Mouse (Mus musculus): Measurements from ENCODE around the gene Fut2. TPM values are rescaled to one million over a fixed set of nuclear protein-coding genes. Genes with fewer than 3 reads are reported as not detected.

Fut2 gene
- polyA plus RNA-seq, 1 experiment from 2014 or later: 0.36 TPM

DNA sequence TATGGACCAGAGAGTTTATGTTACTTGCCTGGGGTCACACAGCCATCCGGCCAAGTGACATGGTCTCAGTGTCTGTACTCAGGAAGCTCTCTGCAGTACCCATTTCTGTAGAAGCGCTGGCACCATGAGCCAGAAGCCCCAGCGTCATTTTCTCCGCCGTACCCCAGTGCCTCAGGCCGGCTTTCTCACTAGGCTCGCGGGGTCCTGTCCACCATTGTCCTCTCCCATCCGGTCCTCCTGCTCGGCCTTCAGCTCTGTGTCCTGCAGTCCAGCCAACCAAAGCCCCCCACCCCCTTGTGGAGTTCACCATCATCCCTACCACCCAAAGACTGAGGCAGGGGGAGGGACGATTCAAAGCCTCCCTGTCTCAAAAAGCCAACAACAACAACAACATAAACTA is 35.4 kb upstream of the Fut2 start:
- Histone ChIP-seq H3K4me2 (peak overlapping the region; percentile 96), H3K9me3 (replicated peaks) (no peaks in the 10 kb centered on the region), H3K4me3 (replicated peaks) (peak overlapping the region; percentile 58; the same call in 1 of the 2 replicates), H3K27ac (replicated peaks) (no peak overlapping the region), H3K27me3 (replicated peaks) (0 out of 2 replicates have a peak, but pooled peaks cover 5% of the 10 kb centered on the region), H3K9ac (replicated peaks) (no peak overlapping the region), H3K36me3 (no peaks in the 10 kb centered on the region), H3K4me1 (peaks cover 67% of the 10 kb centered on the region)
- ATAC-seq (ENCODE audit: low FRiP score): no peak
- 88% methylated on average over 11 of the region's 11 CpGs for WGBS

DNA sequence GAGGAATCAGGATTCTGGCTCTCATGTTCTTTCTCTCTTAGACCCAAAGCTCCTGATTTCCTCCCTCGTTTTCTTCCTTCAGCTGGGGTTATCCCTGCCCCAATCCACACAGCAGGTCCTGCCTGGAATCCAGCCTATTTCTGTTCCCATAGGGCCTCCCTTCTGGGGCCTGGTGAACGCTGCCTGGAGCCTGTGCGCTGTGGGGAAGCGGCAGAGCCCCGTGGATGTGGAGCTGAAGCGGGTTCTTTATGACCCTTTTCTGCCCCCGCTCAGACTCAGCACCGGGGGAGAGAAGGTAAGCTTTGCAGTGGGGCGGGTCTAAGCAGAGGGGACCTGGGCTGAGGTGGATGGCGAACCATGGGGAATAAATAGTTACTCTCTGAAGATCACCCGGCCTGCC is 34.9 kb upstream of the Fut2 start:
- H3K4me1 ChIP-seq: peaks cover 61% of the 10 kb centered on the region
- H3K4me2 ChIP-seq: peak overlapping the region; percentile 96
- no peak for ATAC-seq (ENCODE audit: low FRiP score)
- 0 out of 2 replicates have a peak, but pooled peaks cover 5% of the 10 kb centered on the region for H3K27me3 ChIP-seq (replicated peaks)
- peak overlapping the region; percentile 81; the same call in 1 of the 2 replicates for H3K27ac ChIP-seq (replicated peaks)
- peak overlapping the region; percentile 58 for H3K4me3 ChIP-seq (replicated peaks)
- H3K9ac ChIP-seq (replicated peaks): peak overlapping the region; percentile 80
- no peaks in the 10 kb centered on the region for H3K36me3 ChIP-seq
- 26% methylated on average over 11 of the region's 11 CpGs for WGBS
- H3K9me3 ChIP-seq (replicated peaks): no peaks in the 10 kb centered on the region

DNA sequence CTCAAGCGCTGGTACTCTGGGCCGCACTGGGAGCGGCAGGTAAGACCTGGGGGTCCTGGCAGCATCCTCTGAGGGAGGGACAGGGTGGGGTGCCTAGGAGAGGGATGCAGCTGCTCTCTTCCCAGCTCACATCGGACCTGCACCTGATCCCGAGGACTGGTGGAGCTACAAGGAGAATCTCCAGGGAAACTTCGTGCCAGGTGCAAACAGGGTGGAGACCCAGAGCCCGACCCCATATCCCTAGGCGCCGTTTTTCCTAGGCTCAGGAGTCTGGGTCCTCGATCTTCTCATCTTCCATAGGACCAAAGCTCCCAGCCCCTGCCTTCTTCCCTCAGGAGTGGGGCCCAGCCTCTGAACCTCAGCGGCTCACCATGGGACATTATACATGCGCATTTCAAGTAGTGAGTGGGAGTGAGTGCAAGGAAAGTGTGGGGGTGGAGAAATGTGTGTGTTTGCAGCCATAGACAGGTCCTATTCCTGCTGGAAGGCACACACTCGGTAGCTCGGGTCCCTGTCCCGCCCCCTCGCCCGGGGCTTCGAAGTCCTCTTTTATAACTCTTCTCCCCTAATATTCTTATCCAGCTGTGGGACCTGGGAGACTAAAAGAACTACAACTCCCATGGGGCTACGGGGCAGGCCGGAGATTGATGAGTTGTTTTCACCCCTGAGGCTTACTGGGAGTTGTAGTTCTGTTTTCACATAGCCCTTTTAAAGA is 34.3 kb upstream of the Fut2 start:
- Histone ChIP-seq H3K27me3 (replicated peaks) (0 out of 2 replicates have a peak, but pooled peaks cover 5% of the 10 kb centered on the region), H3K4me2 (peak overlapping the region; percentile 96), H3K27ac (replicated peaks) (peak overlapping the region; percentile 81), H3K36me3 (no peaks in the 10 kb centered on the region), H3K4me3 (replicated peaks) (peak overlapping the region; percentile 58), H3K9ac (replicated peaks) (peak overlapping the region; percentile 80), H3K9me3 (replicated peaks) (no peaks in the 10 kb centered on the region), H3K4me1 (peaks cover 55% of the 10 kb centered on the region)
- ATAC-seq (ENCODE audit: low FRiP score): 0 out of 2 replicates have a peak, but pooled peaks have one; percentile 1
- under 1% methylated on average over 20 of the region's 20 CpGs for WGBS

- H3K4me3 ChIP-seq (replicated peaks): peak within 1 kb of the TSS; percentile 58
- under 1% methylated on average over 36 of the region's 36 CpGs for WGBS
- H3K36me3 ChIP-seq: no peaks in the 10 kb centered on the region
- peak within 1 kb of the TSS; percentile 80 for H3K9ac ChIP-seq (replicated peaks)
- peak within 1 kb of the TSS; percentile 81 for H3K27ac ChIP-seq (replicated peaks)
- H3K4me2 ChIP-seq: peak within 1 kb of the TSS; percentile 96
- H3K4me1 ChIP-seq: peaks cover 51% of the 10 kb centered on the region
- no peaks in the 10 kb centered on the region for H3K9me3 ChIP-seq (replicated peaks)
- H3K27me3 ChIP-seq (replicated peaks): 0 out of 2 replicates have a peak, but pooled peaks cover 5% of the 10 kb centered on the region
- peak; percentile 6 for ATAC-seq (ENCODE audit: low FRiP score)
Observed at GRCm38 (mm10) chr7:45699523-45700141, 33.4 kb upstream of the Fut2 start, which contains the start of gene Car11. Gene Car11 (plus strand): TSS chr7:45699843.

DNA sequence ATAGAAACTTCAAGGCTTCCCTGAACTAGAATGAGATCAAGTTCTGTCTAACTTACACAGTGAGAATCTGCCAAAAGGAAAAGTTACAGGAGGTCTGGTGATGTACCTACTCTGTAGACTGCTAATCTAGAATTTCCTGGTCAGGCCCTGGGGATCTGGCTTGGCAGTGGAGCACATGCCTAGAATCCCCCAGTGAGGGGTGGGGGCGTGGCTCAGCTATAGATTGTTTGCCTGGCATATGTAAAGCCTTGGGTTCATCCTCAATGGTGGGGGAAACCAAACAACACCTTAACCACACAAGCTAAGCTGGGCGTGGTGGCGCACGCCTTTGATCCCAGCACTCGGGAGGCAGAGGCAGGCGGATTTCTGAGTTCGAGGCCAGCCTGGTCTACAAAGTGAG is 31.7 kb upstream of the Fut2 start:
- 85% methylated on average over 6 of the region's 7 CpGs for WGBS
- H3K4me1 ChIP-seq: peaks cover 38% of the 10 kb centered on the region
- H3K27me3 ChIP-seq (replicated peaks): 0 out of 2 replicates have a peak, but pooled peaks cover 5% of the 10 kb centered on the region
- H3K9me3 ChIP-seq (replicated peaks): no peaks in the 10 kb centered on the region
- no peak overlapping the region for H3K4me3 ChIP-seq (replicated peaks)
- no peak for ATAC-seq (ENCODE audit: low FRiP score)
- H3K27ac ChIP-seq (replicated peaks): no peak overlapping the region
- no peaks in the 10 kb centered on the region for H3K36me3 ChIP-seq
- no peak overlapping the region for H3K4me2 ChIP-seq
- no peak overlapping the region for H3K9ac ChIP-seq (replicated peaks)

DNA sequence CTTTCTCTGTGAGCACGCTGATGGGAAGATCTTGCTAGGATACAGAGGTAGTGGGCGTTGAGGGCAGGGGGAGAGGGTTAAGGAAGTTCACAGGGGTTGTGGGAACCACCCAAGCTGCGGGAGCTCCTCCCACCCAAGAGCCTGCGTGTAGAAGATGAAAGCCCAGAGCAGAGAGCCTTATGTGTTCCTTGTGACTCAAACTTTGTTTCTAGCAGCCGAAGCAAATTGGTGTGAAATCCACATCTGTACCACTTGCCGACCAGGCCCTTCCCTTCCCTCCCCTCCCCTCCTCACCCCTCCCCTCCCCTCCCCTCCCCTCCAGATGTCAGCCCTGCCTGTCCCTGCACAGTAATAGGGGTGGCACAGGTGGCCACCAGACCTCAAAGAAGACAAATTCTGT is 28.9 kb upstream of the Fut2 start:
- 7% methylated on average over 6 of the region's 6 CpGs for WGBS
- Histone ChIP-seq H3K9me3 (replicated peaks) (no peaks in the 10 kb centered on the region), H3K27me3 (replicated peaks) (0 out of 2 replicates have a peak, but pooled peaks cover 5% of the 10 kb centered on the region), H3K36me3 (no peaks in the 10 kb centered on the region), H3K4me2 (no peak overlapping the region), H3K4me1 (peaks cover 14% of the 10 kb centered on the region), H3K4me3 (replicated peaks) (no peak overlapping the region), H3K27ac (replicated peaks) (no peak overlapping the region), H3K9ac (replicated peaks) (no peak overlapping the region)
- ATAC-seq (ENCODE audit: low FRiP score): no peak

- Histone ChIP-seq H3K36me3 (no peaks in the 10 kb centered on the region), H3K9me3 (replicated peaks) (no peaks in the 10 kb centered on the region), H3K27me3 (replicated peaks) (0 out of 2 replicates have a peak, but pooled peaks cover 5% of the 10 kb centered on the region), H3K4me3 (replicated peaks) (no peak within 1 kb of the TSS), H3K9ac (replicated peaks) (no peak within 1 kb of the TSS), H3K27ac (replicated peaks) (no peak within 1 kb of the TSS), H3K4me1 (peaks cover 4% of the 10 kb centered on the region; the same call in 1 of the 2 replicates), H3K4me2 (no peak within 1 kb of the TSS)
- no peak for ATAC-seq (ENCODE audit: low FRiP score)
- 88% methylated on average over 50 of the region's 50 CpGs for WGBS
Observed at GRCm38 (mm10) chr7:45693921-45694591, 27.9 kb upstream of the Fut2 start, which contains the start of gene Sec1. Gene Sec1 (minus strand): TSS chr7:45694402.

GRCm38 (mm10) chr7:45692364-45692763 is 26.2 kb upstream of the Fut2 start:
- H3K9ac ChIP-seq (replicated peaks): no peak overlapping the region
- no peak overlapping the region for H3K27ac ChIP-seq (replicated peaks)
- H3K27me3 ChIP-seq (replicated peaks): no peaks in the 10 kb centered on the region
- H3K4me2 ChIP-seq: no peak overlapping the region
- no peak for ATAC-seq (ENCODE audit: low FRiP score)
- 92% methylated on average over 2 of the region's 2 CpGs for WGBS
- no peaks in the 10 kb centered on the region for H3K9me3 ChIP-seq (replicated peaks)
- no peak overlapping the region for H3K4me3 ChIP-seq (replicated peaks)
- H3K36me3 ChIP-seq: no peaks in the 10 kb centered on the region
- no peaks in the 10 kb centered on the region for H3K4me1 ChIP-seq

DNA sequence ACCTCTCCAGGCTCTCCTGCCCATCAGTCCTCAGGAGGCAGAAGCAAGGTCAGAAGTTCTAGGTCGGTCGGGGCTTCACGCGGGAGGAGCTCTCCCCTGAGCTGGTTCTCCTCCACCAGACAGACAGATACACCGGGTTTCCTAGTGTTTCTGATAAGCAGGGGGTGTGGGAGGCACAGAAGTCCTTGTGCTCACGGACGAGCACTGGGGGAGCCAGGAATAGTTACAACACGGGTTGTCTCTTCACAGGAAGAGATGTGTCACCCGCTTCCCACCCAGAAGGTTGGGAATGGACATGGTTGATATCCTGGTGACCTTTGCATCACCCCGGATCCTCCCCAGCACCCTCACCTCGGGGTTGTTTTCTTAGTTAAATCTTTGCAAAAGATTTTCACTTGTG is 23.6 kb upstream of the Fut2 start:
- Histone ChIP-seq H3K9me3 (replicated peaks) (no peaks in the 10 kb centered on the region), H3K4me1 (peaks cover 6% of the 10 kb centered on the region), H3K27me3 (replicated peaks) (no peaks in the 10 kb centered on the region), H3K4me2 (no peak overlapping the region), H3K9ac (replicated peaks) (no peak overlapping the region), H3K4me3 (replicated peaks) (no peak overlapping the region), H3K36me3 (no peaks in the 10 kb centered on the region), H3K27ac (replicated peaks) (no peak overlapping the region)
- no peak for ATAC-seq (ENCODE audit: low FRiP score)
- 86% methylated on average over 11 of the region's 11 CpGs for WGBS

DNA sequence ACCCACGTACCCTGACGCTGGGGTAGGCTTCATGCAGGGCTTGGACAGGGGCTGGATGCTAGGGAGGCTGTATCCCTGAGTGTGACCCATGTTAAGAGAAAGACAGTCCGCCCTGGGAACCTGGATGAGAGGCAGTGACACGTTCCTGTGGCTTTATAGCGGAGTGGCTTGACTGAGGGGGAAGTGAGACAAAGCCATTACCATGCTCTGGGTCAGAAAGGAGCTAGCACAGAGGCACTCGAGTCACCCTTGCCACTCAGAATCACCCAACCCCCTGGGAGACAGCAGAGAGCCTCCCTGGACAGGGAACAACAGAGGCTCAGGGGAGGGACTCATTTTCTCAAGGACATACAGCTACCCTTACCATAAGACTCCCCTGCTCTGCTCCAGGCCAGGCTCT is 22.9 kb upstream of the Fut2 start:
- Histone ChIP-seq H3K4me1 (peaks cover 6% of the 10 kb centered on the region), H3K27ac (replicated peaks) (no peak overlapping the region), H3K9ac (replicated peaks) (no peak overlapping the region), H3K36me3 (no peaks in the 10 kb centered on the region), H3K4me3 (replicated peaks) (no peak overlapping the region), H3K9me3 (replicated peaks) (no peaks in the 10 kb centered on the region), H3K4me2 (no peak overlapping the region), H3K27me3 (replicated peaks) (no peaks in the 10 kb centered on the region)
- 55% methylated on average over 6 of the region's 6 CpGs for WGBS
- ATAC-seq (ENCODE audit: low FRiP score): no peak

DNA sequence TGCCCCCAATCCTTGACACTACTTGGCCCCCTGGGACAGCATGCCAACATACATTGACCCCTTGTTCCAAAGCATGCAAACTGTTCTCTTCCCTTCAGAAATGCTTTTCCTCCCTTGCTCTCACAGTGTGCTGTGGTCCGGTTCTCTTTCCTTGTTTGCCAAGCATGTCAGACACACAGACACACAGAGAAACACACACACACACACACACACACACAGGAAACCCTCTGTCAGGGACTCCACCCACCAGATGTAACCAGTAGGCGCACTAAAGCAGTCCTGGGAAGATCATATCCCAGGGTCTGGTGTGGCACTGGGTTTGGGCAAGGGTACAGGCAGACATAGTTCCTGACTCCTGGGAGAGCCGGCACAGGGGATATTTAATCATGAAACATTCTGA is 20.6 kb upstream of the Fut2 start:
- H3K4me1 ChIP-seq: peaks cover 12% of the 10 kb centered on the region
- no peaks in the 10 kb centered on the region for H3K27me3 ChIP-seq (replicated peaks)
- ATAC-seq (ENCODE audit: low FRiP score): no peak
- H3K4me3 ChIP-seq (replicated peaks): no peak overlapping the region
- no peaks in the 10 kb centered on the region for H3K36me3 ChIP-seq
- H3K9ac ChIP-seq (replicated peaks): no peak overlapping the region
- H3K4me2 ChIP-seq: no peak overlapping the region
- H3K27ac ChIP-seq (replicated peaks): no peak overlapping the region
- H3K9me3 ChIP-seq (replicated peaks): no peaks in the 10 kb centered on the region
- WGBS: 66% methylated on average over 3 of the region's 3 CpGs
